Mouse (Mus musculus) telencephalon, adult 2 months (tissue): ENCODE measurements around the gene Ociad2.

ENCODE experiments used
- DNase-seq: peaks from one replicate; pipeline ENCODE4 v3.0.0-alpha.2; 2011; ENCODE audit warnings: low read depth, low spot score

The Ociad2 gene

DNA sequence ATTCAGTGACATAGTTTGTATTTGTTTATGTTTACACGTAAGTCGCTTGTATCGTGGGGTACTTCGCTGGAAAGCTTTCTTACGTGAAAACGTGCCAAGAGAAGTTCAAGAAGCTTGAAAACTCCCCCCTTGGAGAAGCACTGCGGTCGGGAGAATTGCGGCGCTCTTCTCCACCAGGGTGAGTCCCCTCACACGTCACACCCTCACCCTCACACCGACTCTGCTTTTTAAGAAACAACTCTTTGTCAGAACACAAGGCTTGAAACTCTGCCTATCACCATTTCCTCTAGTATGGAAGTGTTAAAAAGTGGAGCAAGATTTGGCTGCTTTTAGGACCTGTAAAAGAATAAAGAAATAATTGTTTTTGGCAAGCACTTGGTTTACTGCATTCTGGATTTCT, 36.3 kb downstream of the Ociad2 start:
- no peak for DNase-seq

DNA sequence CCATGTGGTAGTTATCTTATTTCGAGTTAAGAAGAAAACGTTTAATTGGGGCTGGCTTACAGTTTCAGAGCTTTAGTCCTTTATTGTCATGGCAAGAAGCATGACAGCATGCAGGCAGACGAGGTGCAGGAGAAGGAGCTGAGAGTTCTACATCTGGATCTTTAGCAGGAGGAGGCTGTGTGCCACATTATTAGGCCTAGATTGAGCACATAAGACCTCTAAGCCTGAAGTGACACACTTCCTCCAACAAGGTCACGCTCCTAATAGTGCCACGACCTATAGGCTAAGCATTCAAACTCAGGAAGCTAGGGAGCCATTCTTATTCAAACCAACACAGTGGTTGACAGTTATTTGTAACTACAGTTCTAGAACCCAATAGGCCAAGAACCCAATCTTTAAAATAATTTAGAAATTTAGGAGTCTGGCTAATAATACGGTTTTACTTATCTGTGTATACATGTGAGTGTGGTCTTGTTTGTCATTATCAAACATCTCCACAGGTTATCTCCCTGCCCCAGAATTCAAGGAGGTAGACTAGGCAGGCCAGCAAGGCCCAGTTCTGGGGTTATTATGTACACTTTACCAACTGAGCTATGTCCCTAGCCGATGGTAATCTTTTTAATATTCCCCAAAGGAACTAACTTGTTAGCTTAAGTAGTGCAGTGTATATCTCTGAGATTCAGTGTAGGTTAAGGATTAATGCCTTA, 39.1 kb downstream of the Ociad2 start:
- no peak for DNase-seq

DNA sequence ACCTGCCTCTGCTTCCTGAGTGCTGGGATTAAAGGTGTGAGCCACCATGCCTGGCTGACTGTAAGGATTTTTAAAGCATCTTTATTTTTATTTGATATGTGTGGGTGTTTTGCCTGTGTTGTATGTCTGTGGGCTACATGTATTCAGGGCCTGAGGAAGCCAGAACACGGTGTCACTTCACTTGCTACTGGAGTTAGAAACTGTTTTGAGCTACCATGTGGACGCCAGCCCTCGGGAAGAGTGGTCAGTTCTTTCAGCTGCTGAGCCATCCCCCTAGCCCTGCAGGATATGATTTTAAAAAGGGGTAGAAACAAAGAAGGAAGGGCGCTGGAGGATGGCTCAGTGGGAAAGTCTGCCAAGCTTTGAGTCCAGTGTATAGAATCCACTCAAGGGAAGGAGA, 44.9 kb downstream of the Ociad2 start:
- DNase-seq = no peak

DNA sequence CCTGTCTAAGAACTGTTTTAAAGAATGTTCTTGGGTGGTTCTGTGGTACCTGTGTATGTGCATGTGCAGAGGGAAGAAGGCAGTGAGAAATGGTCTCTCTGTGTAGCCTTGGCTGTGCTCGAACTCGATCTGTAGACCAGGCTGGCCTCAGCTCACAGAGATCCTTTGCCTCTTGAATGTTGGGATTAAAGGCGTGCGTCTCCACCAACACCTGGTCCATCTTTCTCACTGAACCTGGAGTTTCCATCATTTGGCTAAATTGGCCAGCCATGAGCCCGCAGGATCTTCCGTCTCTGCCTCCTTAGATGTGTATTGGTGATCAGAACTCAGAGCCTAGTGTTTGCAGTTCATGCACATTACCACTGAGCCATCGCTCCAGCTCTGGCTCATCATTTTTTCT, 45.8 kb downstream of the Ociad2 start:
- DNase-seq = no peak

DNA sequence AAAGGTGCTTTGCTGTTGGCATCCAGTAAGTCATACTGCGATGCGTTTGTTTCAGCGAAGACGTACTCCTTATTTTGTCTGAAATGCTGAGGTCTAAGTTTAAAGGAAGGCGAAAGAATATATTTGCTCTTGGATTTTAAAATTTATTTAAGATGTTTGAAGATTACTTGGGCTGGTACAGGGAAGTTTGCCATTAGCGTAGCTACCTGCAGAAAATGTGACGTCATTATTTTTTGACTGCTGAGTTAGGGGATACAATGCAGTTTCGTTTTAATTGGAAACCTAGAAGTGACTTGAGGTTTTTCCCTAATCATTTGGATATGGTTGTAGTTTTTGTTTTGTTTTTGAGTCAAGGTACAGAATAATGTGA, 47.4 kb downstream of the Ociad2 start:
- DNase-seq = no peak

DNA sequence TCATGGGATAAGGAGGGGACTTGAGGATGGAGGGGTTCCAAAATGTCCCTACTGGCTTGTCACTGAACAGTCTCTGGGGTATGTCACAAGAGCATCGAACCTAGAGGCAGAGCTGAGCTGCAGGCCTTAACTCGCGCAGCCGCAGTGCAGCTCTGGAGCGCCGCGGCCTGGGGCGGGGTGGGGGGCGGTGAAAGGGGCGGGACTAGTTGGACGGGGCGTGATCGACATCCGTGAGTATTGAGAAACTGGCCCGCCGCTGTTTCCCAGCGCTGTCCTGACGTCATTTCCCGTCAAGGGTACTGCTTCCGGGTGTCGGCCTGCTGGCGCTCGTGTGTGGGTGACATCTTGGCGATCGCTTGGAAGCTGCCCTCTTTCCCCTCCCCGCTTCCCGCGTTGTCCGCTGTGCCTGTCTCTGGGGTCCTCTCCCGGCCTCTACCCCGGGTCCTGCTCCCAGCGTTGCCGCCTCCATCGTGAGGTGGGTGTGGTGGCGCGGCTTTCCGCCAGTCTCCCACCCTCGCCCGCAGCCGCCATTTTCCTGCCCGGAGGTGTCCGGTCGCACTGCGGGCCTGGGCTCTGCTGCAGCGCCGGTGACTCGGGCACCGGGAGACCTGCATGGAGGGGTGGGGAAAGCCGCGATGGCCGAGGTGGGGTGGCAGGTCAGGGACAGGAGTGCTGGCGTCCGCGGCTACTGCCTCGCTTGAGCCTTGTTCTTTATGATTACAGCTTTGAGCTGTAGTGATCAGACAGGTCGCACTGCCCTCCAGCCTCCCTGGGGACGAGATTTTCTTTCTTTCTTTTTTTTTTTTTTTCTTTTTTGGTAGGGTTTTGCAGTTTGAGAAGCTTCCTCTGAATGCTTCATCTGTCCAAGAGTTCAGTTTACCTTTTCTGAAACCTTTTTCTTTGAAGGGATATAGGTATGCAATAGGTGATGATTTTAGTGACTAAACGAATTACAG, 48.0 kb downstream of the Ociad2 start, which contains the start of gene Ociad1:
TSS of gene Ociad1 (plus strand) at position 283 of the 956 bp plus-strand sequence.
- DNase-seq = peak; percentile 97

DNA sequence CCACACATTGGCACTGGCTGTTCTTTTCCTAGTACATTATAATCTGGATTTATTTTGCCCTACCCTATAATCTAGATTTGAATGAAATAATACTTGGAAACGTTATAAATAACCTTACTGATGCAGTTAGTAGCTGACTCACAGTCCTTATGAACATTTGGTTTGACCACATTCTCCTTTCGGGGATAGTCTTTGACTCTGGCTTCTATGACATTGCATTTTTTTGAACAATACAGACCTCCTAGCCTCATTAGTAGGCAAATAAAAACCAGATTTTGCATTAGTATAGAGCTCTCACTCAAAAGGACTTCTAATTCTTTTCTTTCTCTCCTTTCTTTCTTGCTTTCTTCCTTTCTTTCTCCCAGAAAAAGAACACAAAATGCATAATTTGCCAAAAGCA, 50.9 kb downstream of the Ociad2 start:
- DNase-seq = no peak

DNA sequence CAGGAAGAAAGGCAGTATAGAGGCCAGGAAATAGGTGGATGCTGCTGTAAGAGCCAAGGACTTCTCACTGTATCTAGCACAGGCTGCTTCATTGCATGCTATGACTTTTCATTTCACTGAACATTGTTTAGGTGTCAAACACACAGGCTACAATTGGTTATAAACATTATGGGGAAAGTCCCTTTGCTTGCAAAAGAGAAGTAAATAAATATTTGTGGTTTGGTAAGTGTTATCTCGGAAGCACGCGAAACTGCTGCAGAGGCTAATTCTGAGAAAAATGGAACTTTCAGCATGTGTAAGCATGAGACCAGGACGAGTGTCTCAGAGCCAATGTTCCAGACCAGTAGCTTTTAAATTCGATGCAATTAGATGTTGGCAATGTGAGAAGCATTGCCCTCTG, 54.2 kb downstream of the Ociad2 start:
- no peak for DNase-seq

DNA sequence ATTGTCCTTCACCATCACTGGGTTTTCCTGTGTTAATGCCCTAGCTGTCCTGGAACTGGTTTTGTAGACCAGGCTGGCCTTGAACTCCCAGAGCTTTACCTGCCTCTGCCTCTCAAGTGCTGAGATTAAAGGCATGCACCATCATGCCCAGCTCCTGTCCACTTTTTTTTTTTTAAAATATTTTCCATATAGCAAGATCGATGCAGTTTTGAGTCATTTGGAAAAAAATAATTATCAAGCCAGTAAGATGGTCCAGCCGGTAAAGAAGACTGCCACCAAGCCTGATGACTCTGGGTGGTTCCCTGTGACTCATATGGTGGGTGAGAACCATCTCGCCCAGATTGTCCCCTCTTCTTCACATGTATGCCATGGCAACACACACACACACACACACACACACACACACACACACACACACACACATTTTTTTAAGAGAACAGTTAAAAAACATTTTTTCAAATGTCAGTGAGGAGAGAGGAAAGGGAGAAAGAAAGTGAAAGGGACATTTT, 55.3 kb downstream of the Ociad2 start:
- no peak for DNase-seq

DNA sequence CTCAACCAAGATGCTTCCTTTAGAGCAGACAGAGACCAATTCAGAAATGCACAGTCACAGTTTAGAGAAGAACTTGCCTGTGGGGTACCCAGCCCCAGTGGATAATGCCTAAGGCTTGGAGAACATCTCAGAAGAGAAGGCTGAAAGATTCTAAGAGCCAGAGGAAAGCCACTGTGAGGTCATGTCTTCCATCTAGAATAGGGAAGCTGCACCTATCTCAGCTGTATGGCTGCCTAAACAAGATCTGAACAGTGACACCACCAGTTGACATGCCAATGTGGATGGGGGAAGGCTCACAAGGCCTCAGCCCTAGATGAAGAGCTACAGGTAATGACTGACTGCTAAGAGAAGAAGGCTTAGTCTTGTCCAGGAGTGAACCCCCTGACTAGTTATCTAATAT, 56.8 kb downstream of the Ociad2 start:
- DNase-seq = no peak

DNA sequence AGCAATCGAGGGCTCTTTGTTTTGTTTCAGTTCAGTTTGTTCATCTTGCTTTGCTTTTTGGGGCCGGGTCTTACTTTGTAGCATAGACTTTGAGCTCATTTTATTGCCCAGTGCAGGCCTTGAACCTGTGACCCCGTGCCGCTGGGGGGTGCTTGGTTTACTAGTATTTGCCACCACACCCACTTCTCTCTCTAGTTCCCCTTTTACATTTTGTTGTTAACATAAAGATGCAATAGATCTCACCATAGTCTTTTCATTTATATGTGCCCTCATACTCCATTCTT, 60.3 kb downstream of the Ociad2 start:
- no peak for DNase-seq

DNA sequence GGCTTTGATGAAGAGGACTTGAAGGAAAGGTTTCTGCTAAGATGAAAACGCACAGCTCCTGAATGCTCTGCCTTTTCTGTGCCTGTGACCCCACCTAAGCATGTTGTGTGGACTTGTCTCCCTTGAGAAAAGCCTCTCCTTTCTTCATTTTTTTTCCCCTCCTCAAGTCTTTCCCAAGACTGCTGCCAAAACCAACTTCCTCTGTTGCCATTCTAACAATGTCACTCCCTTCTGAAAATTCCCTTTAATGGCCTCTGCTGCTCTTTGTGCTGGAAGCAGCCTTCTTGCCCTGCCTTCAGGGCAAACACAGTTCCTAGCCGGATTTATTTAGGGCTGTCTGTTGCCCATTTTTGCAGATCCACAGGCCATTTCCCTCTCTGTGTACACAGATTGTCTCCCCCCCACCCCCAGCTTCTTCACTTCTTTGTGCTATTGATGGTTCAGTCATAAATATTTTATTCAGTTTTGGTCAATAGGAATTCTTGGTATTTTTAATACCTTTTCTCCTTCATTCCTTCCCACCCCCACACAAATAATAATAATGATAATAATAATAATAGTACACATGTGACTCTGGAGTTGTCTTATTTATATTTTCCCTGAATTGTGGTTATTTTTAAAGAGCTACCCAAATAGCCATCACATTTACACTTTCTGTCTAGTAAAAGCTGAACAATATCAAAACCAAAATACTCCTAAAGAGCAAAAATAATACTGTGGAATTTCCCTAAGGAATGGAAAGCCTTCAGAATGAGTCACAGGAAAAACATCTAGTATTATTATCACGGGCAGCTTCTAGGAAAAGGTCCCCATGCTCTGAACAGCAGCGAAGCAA, 60.9 kb downstream of the Ociad2 start:
- DNase-seq = no peak

DNA sequence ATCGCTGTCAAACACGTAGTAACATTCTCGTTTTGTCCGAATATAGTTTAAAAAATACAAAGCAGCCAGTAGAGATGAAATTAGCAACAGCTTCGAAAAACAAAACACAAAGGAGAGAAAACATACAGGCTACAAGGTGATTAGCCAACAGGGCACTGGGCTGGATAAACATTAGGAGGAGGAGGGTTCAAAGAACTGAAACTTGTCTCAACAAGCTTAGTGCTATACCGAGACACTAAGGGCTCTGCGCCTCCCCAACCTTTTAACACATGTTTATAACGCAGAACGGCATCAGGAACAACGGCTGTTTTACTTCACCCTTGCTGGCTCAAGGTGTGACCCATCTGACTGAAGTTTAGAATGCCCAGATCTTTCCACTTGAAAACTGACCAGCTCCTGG, 61.6 kb downstream of the Ociad2 start:
- no peak for DNase-seq

DNA sequence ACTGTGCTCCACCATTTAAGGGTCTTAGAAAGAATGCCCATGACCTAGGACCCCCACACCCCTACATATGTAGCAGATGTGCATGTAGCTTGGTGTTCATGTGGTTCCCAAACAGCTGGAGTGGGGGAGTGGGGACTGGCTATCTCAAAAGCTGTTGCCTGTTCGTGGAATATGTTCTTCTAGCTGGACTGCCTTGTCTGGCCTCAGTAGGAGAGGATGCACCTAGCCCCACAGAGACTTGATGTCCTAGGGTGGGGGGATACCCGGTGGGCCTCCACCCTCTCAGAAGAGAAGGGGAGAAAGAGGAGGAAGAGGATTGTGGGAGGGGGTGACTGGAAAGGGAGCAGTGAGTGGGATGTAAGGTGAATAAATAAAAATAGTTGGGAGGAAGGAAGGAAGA, 65.9 kb downstream of the Ociad2 start:
- DNase-seq = no peak

DNA sequence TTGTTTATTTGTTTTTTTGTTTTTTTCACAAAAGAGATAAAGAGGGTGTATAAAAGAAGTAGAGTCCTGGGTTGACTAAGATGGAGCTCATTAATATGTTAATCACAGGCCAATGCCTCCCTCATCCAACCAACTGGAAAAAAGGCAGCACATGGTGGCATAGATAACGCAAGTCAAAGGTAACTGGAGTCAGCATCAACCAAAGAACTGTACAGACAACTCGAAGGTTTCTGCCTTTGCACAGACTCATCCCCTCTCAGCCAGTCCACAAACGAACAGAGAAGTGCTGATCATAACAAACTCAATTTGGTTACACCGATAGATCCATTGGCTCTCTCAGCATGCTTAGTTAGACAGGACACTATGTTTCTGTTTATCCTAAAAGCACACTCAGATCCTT, 67.7 kb downstream of the Ociad2 start:
- DNase-seq = no peak
